Mouse (Mus musculus) layer of hippocampus, postnatal 14 days (tissue): ENCODE measurements around the gene Pik3r6. TPM values are rescaled to one million over a fixed set of nuclear protein-coding genes. Genes with fewer than 3 reads are reported as not detected.
A peak's percentile ranks its signal among the peaks of the same experiment; 100 is the strongest.

Experiments
- DNase-seq, 2 experiments: peaks; one replicate each; pipeline ENCODE4 v3.0.0; 2021 to 2022; ENCODE audit warnings: low spot score in 2 of 2, mixed read lengths in 1 of 2
- total RNA-seq, 2 experiments: library from RNA; stranded (reverse); gene quantifications; 2 replicates each; pipeline ENCODE4 v1.2.3; 2021

Pik3r6 gene
- total RNA-seq, 2 experiments from 2014 or later = 3.5 to 3.8 TPM

DNA sequence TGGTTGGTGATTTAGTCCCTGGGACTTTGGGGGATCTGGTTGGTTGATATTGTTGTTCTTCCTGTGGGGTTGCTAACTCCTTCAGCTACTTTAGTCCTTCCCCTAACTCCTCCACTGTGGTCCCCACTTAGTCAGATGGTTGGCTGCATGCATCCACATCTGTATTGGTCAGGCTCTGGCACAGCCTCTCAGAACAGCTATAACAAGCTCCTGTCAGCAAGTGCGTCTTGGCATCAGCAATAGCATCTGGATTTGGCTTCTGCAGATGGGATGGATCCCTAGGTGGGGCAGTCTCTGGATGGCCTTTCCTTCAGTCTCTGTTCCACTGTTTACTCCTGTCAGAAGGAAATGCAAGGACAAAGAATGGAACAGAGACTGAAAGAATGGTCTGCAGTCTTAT, 74.3 kb downstream of the Pik3r6 start:
- DNase-seq = no peak

- peak; percentile 66 to 76 for DNase-seq
Observed at GRCm38 (mm10) chr11:68579462-68579881, 76.7 kb downstream of the Pik3r6 start.

DNA sequence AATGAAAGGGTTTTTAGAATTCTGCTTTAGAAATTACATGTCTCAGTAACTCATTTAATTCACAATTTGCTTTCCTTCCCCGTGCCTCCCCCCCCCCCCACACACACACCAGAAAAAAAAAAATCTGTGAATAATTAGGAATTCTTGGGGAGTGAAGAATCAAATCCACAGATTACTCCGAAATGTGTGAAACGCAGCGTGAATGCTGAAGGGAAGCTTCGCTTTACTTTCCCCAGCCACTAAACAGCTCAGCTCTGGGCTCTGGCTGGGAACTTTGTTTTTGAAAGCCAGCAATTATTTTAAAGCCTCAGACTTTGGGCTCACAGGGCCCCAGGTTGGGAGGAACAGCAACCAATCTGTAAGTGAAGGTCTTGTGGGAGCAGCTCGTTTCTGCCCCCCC, 77.7 kb downstream of the Pik3r6 start:
- no peak for DNase-seq

DNA sequence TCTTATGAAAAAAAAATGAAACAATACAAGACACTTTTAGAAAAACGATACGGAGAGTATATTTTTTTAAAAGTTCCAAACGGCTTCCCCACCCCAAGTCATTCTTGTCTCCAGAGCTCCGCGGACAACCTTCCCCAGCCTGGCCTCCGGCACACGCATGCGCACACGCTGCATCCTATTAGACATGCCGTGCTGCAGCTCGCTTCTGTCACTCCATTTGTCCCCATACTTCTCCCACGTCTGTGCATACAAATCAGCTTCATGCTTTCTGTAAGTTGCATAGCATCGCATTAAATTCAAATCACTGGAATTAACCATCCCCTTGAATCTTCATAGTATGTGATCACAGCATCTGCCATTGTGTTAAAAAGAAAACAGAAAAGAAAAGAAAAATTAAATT, 80.4 kb downstream of the Pik3r6 start:
- peak in 1 of 2 experiments; percentile 59 for DNase-seq

GRCm38 (mm10) chr11:68583906-68584480, 81.2 kb downstream of the Pik3r6 start:
- DNase-seq = no peak

DNA sequence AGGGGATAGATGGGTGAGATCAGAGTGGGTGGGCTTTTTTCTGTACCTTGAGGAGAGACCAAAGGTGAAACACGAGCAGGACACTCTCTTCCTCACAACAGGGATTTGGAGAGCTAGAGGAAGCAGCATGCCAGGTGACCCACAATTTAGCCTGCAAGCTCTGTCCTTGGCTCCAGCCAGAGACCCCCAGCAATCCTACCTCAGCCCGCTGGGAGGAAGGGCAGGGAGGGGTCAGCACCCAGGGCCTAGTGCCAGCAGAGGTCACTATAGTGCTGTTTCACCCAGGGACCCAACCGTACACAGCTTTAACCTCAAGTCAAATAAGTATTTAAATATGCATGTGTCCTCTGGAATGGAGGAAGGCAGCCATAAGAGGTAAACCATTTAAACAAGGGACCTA, 83.1 kb downstream of the Pik3r6 start:
- no peak for DNase-seq

GRCm38 (mm10) chr11:68586721-68587120, 83.9 kb downstream of the Pik3r6 start, which contains the start of gene Ccdc42:
Ccdc42 (plus strand) TSS chr11:68587021.
- no peak for DNase-seq

GRCm38 (mm10) chr11:68589055-68589809, 86.4 kb downstream of the Pik3r6 start:
- peak; percentile 59 to 81 for DNase-seq

DNA sequence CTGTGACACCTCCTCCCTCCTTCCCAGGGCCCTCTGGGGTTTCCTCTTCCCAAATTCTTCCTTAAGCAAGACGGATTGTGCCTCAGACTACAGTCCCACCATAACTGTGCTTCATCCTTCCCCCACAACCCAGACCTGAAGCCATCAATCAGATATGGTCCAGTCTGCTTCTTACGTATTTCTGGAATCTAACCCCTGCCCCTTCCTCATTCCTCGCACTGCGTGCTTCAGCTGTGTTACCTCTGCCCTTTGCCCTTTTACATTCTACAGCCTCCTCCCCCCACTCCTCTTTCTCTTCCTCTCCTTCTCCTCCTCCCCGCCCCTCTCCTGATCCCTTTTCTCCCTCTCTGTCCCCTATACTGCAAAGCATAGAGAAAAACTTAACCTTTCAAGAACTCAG, 88.9 kb downstream of the Pik3r6 start:
- no peak for DNase-seq

- DNase-seq = no peak
Observed at GRCm38 (mm10) chr11:68593247-68593646, 90.4 kb downstream of the Pik3r6 start.

DNA sequence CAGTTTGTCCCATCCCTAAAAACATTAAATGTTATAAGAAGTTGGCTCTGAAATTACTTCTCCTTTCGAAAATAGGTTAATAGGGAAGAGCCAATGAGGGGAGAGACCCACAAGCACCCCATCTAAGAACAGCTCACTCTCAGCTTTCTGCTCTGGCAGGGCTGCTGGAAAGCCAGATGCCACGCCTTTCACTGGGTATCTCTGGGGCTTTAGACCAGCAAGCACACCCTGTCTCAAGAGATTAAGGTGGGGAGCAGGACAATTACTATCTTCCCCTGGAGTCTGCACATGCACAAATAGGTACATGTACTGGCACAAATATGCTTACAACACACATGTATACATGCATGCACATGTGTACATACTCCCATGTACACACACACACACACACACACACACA, 95.1 kb downstream of the Pik3r6 start:
- no peak for DNase-seq

- no peak for DNase-seq
Observed at GRCm38 (mm10) chr11:68600551-68601021, 97.8 kb downstream of the Pik3r6 start.

DNA sequence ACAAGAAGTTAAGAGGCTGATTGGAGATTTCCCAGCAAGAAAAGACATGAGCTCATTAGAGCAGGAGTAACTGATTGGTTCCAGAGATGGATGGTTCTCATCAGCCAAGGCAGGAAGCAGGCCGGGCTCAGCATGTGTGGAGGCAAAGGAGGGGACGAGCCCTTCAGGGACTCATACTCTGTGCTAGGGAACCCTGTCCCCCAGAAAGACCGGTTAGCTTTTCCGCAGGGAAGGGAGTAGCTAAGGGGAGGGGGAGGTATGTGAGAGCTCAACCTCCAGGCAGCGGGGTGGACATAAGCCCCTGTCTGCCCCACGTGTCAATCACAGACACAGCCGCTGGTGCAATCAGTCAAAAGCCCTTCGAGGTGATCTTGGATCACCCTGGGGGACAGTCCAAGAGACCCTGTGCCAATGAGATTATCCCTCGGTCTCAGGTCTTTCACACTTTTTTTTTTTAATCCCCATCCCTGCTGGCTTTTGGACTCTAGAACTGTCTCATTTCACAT, 98.7 kb downstream of the Pik3r6 start:
- DNase-seq = no peak

Other genes with a start within 250 kb of the Pik3r6 start
- 1 to 10 TPM; 7.1 to 7.4 TPM for gene Ntn1, start 102.2 kb upstream of the Pik3r6 start, total RNA-seq
- gene Pik3r5, start 70.9 kb upstream of the Pik3r6 start, total RNA-seq = 1 to 10 TPM; 1.6 to 2.0 TPM
- under 1 TPM in 1 of 2 experiments, not detected in 1; 0.16 TPM for gene Mfsd6l, start 53.2 kb downstream of the Pik3r6 start, total RNA-seq
- 1 to 10 TPM in 1 of 2 experiments, under 1 TPM in 1; 0.57 to 1.8 TPM for gene Ccdc42, start 84.0 kb downstream of the Pik3r6 start, total RNA-seq
- gene Myh10, start 188.5 kb downstream of the Pik3r6 start, total RNA-seq = 100 to 1,000 TPM; 138 to 147 TPM